Mouse (Mus musculus) cerebellum, postnatal 36 days (tissue): Measurements from ENCODE around the gene Has3.
A peak's percentile ranks its signal among the peaks of the same experiment; 100 is the strongest.
"Not testable (repeated sequence)": the region's sequence is repeated elsewhere in the genome, so short reads cannot be mapped to it uniquely, and the experiment has no call there.

Experiments used
- DNase-seq, 2 experiments: peaks; one replicate each; pipeline ENCODE4 v3.0.0; 2021 to 2022; ENCODE audit warnings: mixed read lengths in 2 of 2

Gene Has3

DNA sequence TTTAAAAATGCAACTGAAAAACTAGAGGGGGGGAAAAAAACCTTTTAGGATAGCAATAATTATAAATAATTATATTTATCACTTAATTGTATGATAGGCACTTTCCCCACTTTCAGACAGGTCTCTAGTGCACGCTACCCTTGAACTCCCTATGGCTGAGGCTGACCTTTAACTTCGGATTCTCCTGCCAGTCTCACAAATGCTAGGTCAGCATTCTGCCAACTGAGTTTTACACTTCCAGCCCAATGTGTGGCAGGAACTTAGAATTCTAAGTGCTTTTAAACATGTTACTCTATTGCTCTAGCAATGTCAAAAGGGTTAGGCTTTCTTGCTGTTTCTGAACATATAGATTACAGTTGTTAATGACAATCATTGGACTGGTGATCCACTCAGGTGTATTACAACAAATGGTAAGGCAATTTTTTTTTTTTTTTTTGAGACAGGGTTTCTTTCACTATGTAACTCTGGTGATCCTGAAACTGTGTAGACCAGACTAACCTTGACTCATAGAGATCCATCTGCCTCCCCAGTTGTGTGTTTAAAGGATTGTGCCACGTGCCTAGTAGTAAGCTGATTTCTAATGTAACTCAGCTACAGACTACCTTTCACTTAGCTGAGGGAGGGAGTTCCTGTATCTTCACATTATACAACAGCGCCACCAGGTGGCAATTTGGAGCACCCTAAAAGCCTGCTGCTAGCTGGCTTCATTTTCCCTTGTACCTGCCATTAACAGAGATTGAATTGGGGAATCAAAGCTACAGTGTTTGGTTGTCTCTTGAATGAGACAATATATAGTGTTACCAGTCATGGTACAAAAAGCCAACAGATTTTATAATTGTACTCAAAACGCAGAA lies 17.5 kb downstream of the Has3 start:
- DNase-seq = peak; percentile 79 to 84

DNA sequence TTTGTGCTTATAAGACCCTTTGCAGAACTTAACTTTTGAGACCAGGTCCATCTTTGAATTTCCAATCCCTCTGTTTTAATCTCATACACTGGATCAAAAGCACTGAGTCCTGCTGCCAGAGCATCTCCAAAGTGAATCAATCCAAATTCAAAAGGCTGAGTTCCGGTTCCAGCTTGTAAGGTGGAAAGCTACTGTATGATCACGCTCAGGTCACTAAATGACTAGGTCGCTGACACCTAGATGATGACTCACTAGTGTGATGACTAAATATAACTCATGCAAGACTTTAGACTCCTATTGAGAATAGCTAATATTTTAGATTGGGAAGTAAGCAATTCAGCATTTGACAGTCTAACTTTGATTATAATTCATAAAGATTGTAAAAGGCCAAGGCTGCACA lies 18.8 kb downstream of the Has3 start:
- DNase-seq = no peak

DNA sequence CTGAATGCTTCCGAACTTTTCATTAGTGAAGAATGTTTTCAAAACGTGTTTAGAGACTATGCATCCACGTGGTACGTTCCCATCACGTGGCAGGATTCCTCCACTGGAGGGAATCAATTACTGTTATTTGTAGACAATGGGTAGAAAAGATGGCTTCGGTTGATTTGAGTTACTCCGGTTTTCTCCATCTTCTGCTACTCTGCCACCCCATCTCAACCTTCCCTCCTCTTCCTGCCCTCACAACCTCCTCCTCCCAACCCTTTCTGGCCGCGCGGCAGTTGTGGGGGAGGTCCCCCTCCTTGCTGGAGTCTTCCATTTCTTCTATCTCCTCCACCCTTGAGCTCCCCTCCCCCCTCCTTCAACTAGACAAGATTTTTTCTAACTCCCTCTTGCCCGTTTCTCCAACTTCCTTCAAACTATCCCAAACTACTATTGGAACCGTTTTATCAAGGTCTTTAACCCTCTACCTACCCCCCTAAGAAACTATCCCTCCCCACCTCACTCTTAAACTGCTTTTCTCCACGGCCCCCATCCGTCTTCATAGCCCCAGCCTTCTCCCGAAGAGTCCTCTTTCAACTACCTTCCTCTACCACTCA lies 22.3 kb downstream of the Has3 start:
- no peak for DNase-seq

DNA sequence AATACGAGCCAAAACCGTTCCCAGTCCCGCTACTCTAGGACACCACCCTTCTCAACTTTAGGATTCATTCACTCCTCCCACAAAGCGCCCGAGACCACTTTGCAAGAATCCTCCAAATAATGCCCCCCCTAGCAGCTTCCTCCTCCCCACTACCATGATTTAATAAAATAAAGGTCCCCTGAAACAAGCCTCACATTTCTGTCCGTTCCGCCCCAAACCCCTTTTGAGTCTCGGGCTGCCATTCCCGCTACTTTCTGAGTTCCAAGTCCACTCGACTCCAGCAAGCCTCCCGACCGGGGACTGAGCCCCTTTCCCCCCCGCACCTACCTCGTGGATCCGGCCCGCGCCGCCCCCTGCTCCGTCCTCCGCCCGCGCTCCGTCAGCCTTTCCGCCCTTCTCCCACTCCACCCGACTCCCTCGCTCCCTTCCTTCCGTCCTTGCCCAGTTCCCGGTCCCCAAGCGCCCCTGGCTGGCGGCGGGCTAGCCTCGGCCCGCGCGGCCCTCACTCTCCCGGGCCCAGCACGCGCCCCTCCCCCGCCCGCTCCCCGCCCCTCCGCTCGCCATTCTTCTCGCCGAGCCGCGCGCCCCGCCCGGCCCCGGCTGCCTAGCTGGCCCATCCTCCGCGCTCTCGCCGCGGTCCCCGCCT lies 22.9 kb downstream of the Has3 start:
- no peak for DNase-seq

DNA sequence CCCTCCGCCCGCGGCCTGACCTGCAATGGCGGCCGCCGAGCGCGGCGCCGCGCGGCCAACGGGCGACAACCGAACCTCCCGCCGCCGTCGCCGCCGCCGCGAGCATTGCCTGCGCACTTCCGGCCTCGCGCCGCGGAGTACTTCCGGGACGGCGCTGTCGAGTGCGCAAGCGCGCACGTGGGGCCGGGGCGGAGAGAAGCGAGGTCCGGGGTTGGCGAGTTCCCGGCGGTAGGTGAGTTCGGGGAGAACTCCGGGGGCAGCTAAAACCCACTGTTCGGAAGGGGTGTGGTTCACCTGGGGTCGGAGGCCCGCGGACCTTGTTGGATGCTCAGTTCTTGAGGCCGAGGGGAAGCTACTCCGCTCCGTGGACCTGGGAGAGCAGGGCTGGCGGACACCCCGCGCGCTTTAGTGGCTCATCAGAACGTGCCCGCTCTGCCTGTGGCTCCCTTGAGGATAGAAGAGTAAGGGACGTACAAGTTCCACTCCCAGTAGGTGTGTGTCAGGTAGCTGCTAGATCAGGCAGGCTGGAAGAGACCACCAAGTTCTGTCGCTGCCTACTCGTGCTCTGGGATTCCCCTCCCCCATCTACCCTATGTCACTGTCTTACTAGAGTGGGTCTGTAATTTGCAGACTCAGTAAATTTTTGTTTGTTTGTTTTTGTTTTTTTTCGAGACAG lies 23.6 kb downstream of the Has3 start, which contains the start of gene Utp4:
Gene Utp4, plus strand, starts transcription at position 156 of the 676 bp plus-strand sequence.
- DNase-seq = peak; percentile 85 to 89

DNA sequence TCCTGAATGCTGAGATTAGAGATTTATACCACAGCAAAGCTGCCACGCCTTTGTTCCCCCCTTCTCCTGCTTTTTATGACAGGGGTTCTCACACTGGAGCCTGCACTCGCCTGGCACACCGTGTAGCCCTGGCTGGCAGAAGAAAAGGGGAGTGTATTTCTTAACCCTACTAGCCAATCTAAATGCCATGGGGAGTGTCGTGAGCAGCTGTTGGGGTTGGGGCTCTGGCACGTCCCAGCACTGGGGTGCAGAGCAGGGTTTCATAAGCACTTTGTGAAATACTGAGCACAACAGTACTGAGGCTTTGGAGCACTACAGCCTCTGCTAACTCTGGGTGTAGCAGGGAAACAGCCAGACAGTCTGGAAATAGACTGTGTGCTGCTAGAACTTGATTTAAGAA lies 29.4 kb downstream of the Has3 start:
- DNase-seq = no peak

DNA sequence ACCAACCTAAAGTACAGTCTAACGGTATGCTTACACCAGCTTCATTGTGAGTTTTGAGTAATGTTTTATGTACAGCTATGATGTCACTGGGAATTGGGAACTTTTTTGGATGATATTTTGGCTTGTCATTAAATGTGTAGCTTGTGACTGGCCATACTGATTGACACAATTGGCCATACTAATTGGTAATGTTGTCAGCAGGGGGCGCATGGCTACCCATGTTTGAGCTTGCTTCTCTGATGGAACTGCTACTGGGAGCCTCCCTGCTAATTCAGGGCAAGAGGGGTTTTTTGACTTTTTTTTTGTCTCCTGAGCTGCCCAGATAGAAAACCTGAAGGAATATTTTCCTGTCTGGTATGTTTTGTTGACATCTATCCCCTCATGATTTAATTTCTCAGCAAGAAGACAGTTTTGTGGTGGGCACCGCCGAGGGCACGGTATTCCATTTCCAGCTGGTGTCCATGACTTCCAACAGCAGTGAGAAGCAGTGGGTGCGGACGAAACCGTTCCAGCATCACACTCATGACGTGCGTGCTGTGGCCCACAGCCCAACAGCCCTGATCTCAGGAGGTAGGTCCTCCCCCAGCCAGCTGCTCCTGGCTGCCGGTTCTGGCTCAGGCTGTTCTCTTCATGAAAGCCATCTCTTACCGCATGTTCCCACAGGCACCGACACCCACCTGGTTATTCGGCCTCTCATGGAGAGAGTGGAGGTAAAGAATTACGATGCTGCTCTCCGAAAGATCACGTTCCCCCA lies 35.9 kb downstream of the Has3 start:
- peak; percentile 45 to 55 for DNase-seq

DNA sequence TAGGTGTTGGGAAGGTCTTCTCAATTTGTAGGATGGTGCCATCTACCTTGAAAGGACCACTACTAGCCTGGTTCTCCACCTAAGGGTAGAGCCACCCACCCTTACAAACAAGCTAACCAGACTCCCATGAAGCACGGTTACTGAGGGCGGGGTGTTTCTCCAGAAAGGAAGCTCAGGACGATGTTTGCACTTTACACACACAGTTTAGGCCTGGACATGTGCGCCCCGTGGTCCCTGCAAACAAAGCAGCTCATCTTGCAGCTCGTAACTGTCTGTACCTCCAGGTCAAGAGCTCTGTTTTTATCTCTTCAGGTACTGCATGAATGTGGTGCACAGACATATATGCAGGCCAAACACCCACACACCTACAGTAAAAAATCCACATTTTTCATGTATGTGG lies 36.6 kb downstream of the Has3 start:
- DNase-seq = no peak

DNA sequence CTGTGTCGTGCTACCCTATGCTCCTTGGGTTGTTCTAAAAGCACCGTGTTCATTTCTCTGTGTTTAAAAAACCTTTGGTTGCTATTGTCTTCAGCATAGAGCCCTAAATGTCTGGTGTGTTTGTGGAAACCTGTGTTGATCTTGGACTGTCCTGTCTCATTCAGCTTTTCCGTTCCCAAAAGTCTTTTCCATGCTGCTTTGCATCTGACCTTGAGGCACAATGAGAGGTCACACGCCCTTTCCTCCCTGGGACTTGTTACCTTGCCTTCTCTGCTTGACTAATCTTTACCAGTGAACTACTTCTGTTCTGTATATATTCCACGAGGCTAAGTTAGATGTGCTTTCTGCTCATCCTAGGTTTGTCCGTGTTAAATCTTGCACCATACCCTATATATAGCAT lies 37.4 kb downstream of the Has3 start:
- DNase-seq = no peak

DNA sequence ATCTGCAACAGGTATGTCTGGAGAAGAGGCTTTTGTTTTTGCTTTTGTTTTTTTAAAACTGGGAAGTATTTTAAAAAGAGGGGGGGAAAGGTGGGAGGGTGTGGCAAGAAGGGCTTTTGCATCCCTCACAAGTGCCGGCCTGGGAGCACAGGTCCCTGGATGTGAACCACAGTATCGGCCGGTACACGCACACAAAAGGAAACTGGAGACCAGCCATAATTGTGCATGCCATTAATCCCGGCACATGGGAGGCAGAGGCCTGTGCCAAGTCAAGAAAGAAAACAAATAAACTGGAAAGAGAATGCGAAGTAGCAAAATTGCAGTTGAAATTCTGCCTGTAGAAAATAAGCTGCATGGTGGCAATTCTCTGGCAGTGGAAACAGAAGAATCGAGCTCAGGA lies 38.2 kb downstream of the Has3 start:
- no peak for DNase-seq

DNA sequence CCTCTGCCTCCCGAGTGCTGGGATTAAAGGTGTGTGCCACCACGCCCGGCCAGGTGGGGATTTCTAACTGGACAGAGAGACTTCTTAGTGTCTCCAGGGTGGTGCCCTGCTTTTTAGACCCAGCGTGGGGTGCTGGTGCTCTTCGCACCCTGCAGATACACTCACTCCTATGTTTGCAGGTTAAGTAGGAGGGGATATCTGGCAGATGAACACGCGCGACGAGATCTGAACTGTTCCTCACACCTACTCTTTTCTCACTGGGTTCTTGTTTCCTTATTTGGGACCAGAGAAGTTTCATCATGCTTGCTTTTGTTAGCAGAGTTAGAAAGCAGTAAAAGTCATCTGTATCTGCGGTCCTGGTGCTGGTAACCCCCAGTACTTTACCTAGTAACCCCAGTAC lies 43.6 kb downstream of the Has3 start:
- DNase-seq = no peak

DNA sequence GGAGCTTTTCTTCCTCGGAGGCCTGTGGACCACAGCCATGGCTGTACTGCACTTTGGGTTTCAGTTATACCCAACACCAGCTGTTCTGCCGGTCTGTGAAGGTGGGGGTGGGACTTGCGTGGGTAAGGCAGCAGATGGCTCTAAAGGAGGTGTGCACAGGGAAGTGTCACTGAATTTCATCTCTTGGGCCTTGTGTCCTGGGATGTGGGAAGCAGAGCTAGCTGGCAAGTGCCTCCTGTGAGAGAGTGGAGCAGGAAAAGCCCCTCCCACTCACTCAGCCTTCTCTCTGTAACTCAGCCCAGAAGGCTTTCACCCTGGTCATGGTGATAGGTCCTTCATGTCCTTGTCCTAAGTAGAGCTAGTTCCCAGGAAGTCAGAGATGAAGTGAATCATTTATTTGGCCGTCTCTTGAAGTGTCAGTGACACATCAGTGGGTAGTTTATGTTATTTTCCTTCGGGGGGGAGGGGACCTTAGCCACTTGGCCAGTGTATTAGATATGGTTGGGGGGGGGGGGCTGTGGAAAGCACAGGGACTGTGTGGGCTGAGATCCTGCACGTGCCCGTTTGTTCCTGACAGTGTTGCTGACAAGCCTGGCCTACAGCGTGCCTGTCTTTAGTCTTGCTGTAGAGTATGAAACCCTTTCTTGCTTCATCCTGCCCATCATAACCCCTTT lies 49.8 kb downstream of the Has3 start:
- no peak for DNase-seq

DNA sequence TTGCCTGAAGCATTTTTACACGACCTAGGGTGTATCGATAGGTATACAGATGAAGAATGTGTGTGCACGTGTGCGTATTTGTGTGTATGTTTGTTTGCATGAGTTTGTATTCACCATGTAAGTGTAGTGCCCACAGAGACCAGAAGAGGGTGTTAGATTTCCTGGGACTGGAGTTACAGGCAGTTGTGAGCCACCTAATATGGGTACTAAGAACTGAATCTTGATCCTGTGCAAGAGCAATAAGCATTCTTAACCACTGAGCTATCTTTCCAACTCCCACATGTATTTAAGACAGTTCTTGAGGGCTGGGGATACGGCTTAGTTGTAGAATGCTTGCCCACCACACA lies 50.3 kb downstream of the Has3 start:
- no peak for DNase-seq

DNA sequence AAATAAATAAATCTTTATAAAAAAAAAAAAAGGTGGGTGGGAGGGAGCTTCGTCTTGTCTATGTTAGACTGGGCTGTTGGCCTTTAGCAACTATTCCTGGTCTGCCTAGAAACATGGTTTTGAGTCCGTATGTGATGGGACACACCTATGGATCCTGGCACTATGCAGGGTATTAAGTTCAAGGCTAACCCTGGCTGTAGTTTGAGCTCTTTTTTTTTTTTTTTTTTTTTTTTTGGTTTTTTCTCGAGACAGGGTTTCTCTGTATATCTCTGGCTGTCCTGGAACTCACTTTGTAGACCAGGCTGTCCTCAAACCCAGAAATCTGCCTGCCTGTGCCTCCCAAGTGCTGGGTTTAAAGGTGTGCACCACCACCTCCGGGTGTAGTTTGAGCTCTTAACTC lies 54.0 kb downstream of the Has3 start:
- DNase-seq = no peak

DNA sequence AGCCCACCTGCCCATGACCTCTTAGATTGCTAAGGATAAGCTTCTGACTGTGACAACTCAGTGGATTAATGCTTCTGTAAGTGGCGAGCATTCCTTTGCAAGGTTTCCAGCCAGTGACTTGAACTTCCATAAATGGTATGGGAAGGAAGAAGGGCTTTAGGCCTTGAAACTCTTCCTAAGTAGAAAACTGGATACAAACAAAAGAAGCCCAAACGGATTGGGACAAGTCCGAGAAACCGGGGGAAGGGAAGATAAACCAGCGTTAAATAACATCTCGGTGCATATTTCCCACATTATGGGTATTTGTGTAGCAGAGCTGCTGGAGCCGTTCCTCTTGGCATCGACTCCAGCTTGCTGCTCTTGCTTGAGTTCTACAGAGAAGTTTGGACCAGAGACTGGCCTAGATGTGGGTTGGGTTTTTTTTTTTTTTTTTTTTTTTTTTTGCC lies 54.9 kb downstream of the Has3 start:
- no peak for DNase-seq

DNA sequence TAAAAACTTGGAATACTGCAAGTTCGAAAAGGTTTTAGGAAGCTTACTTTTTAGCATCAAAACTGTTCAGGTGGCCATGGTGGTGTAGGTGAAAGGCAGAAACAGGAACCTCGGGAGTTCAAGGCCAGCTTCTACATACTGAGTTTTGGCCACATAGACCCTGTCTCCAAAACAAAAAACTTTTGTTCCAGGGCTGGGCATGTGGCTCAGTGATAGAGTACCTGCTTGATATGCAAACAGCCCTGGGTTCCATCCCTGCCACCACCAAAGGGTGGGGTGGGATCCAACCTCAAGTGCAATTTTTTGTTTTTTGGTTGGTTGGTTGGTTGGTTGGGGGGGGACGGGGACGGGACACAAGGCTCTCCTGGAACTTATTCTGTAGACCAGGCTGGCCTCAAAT lies 55.4 kb downstream of the Has3 start:
- DNase-seq = no peak

DNA sequence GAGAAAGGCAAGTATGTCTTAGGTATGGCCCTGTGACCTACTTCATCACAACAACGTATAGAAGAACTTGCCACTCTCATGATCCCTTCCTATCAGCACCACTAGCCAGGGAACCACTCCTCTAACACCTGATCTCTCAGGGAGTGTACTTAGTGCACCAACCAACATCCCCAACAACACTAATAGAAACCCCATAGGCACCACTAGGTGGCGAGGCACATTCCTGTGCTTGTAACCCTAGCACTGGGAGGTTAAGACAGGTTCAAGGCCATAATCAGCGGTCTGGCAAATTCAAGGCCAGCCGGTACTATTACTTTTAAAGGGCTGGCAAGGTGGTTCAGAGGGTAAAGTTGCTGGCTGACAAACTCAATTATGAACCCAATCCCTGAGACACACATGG lies 57.2 kb downstream of the Has3 start:
- no peak for DNase-seq

DNA sequence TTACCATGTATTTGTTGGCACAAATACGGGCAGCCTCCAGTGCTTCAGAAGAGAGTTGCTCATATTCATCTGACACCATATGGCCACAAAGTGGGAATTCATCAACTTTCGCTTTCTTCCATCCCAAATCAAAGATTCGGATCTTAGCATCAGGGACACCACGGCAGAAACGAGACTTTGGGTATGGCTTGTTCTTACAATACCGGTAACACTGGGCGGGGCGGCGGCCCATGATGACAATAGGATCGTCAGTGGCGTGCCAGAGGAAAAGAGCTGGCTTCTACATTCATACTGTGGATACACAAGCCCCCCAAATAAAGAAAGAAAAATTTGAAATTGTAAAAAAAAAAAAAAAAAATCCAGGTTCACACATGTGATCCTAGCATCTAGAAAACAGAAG lies 58.1 kb downstream of the Has3 start:
- not testable (repeated sequence) for DNase-seq

DNA sequence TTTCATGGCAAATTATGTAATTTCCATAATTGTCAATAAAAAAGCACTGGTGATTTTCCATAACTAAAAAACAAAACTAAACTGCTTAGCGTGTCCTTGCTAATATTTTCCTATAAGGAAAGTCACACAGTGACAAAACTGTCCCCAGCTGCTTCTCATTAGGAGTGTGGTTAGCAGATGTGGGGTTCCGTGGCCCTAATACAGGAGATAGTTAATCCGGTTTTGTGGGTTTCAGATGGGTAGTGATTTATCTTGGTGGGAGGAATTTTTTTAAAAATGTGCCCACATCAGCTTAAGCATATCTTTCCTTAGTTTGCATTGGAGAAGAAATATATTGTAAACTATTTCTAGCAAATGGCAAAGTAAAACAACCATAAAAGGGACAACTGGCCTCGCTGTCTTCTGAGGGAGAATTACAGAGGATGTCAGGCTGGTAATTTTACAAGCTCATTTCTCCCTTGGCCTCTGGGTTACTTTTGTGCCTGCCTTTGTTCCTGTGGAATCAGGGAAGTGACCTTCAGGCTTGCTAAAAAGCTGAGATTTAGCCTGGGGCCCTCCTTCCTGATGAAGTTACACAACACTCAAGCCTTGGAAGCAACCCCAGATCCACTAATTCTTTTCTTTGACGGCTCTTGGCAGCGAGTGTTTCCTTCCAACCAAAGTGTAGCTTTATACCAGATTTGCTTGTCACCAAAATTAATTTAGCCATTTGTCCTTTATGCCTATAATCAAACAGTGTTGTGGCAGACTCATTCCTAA lies 59.3 kb downstream of the Has3 start:
- DNase-seq = no peak

DNA sequence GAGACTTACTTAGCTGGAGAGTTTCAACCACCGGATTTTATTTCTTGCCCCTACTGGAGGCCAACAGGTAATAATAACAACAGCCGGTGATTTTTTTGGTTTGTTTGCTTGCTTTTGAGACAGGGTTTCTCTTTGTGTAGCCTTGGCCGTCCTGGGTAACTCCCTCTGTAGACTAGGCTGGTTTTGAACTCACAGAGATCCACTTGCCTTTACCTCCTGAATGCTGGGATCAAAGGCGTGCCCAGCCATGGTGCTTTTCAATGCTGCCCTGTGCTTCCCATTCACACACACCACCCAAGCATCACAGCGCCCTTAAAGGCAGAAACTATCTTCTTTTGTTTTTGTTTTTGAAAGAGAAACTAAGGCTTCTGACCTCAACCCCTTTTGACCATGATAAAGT lies 59.9 kb downstream of the Has3 start:
- no peak for DNase-seq

DNA sequence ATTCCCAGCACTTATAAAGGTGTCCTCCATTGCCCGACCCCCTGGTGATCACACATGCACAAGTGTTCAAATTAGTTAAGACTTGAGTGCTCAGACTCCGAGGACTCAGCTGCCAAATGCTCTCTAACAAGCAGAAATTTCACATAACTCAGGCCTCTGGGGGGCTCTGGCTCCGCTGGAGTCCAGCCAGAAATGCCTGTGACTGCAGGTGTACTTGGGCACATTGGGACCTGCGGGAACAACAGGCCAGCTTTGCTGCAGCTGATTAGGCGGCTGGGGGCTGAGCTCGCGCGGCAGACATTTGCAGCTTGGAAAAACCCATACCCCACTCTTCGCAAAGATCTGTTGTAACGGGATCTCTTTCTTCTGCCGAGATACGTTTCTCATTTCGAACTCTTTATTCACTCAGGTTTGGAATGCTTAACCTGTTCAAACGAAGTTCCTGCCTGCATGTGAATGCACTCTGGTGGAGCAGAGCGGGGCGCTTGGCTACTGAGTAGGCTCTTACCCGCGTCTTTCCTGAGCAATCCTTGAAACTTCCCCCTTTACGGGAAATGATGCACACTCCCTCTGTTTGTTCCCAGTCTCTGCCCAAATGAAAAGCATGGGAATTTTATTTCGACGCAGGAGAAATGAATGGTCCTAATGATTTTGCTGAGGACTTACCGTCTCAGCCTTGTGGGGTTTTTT lies 62.5 kb downstream of the Has3 start:
- no peak for DNase-seq
